ENCODE assay signal across 9 mouse cellular contexts in the genomic region with DNA sequence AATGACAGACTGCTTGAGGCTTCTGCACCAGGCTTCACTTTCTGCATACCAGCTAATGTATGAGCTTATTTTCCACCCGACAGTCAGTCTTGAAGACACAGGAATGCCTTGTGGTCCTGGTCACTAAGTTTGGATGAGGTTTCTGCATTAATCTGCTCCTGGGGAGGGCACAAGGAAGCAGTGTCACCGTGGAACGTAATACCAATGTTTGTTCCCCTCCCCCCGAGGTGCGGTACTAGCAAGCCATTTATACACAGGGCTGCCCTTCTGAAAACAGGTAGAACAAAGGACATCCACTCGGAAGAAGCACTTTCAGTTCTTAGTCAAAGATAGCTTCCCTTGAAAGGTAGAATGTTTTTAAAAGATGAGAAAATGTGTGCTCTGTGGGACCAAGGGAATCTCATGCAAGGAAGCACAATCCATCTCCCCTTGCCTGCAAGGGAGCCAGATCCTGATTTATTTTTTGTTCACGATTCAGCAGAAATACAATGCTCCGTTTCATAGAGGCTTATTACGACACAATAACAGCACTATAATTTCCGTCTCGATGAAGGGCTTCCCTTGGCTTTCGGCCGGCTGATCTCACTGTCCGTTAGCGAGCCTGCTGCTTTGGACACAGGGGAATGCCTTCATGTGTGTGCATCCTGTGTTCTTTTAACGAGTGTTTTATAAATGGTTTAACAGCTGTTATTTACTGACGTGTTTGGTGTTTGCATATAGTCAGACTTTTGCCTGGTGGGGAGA. TPM values are rescaled to one million over a fixed set of nuclear protein-coding genes. Genes with fewer than 3 reads are reported as not detected.
A peak's percentile ranks its signal among the peaks of the same experiment; 100 is the strongest.
DNase-seq lines count a peak whose midpoint lies in the region; ATAC-seq and TF ChIP-seq lines count a peak whose summit lies in the region.
"Had no signal": no experiment of that assay in that cellular context is flagged by ENCODE, and none has a peak within 500 bp of the region (broad histone marks: within the 10 kb centered on the region; RNA-seq: fewer than 3 reads in every experiment).

No protein-coding gene starts in this region.

- no peak for TF ChIP-seq EP300 in stomach, postnatal 0 days (optimal IDR thresholded peaks at IDR 0.05)

- H3K36me3 ChIP-seq in stomach, postnatal 0 days (ENCODE audit: control insufficient read depth, insufficient read depth, low read length): no peaks in the 10 kb centered on the region

- no peaks in the 10 kb centered on the region for H3K4me1 ChIP-seq in cerebellum, adult 2 months (ENCODE audit: control insufficient read depth, insufficient read depth, low read length)
- H3K4me1 ChIP-seq in stomach, postnatal 0 days (replicated peaks; ENCODE audit: control insufficient read depth, insufficient read depth): no peaks in the 10 kb centered on the region

- no peak for TF ChIP-seq POLR2A in cerebellum, adult 2 months (IDR thresholded peaks at IDR 0.05; ENCODE audit: borderline replicate concordance, insufficient read depth, low read length)

- 26% methylated on average over 17 of the region's 17 CpGs for WGBS in cerebellum, adult 2 months
- 40% methylated on average over 17 of the region's 17 CpGs for WGBS in stomach, postnatal 0 days

- peak overlapping the region; percentile 31 for H3K4me2 ChIP-seq in stomach, postnatal 0 days (replicated peaks; ENCODE audit: low read depth)

- H3K9me3 ChIP-seq in stomach, postnatal 0 days (ENCODE audit: control insufficient read depth, low read length): no peaks in the 10 kb centered on the region
- H3K9me3 ChIP-seq: megakaryocyte, embryonic 14.5 days had no signal

- no peak overlapping the region for H3K9ac ChIP-seq in stomach, postnatal 0 days (ENCODE audit: low read length)

- peak overlapping the region; percentile 67 for H3K4me3 ChIP-seq in cerebellum, adult 2 months (replicated peaks; ENCODE audit: insufficient read depth, low read depth, low read length)
- H3K4me3 ChIP-seq in layer of hippocampus, adult 2 months: peak overlapping the region; percentile 52
- 0 out of 2 replicates have a peak overlapping the region, but pooled peaks have one; percentile 15 for H3K4me3 ChIP-seq in stomach, postnatal 0 days (ENCODE audit: low read depth, low read length)
- H3K4me3 ChIP-seq: megakaryocyte, embryonic 14.5 days had no signal

- intact Hi-C loops in heart, postnatal 10 days (cut with DNase I): loop anchor here (5.0 kb wide), 2 partner anchors 101 to 194 kb away; partner anchors contain the start of gene Raph1

- no peaks in the 10 kb centered on the region for H3K27me3 ChIP-seq in cerebellum, adult 2 months (ENCODE audit: control insufficient read depth, insufficient read depth, low read length)
- no peaks in the 10 kb centered on the region for H3K27me3 ChIP-seq in stomach, postnatal 0 days (ENCODE audit: control insufficient read depth, insufficient read depth, low read length)

- ATAC-seq in stomach, postnatal 0 days (ENCODE audit: low FRiP score, low TSS enrichment): peak; percentile 77
- no peak for ATAC-seq in inflammation-experienced regulatory T-cells, adult 6 months

- no peak overlapping the region for H3K27ac ChIP-seq in cerebellum, adult 2 months (ENCODE audit: insufficient read depth, low read length)
- H3K27ac ChIP-seq in layer of hippocampus, adult 2 months: peak overlapping the region; percentile 78
- peak overlapping the region; percentile 56 for H3K27ac ChIP-seq in stomach, postnatal 0 days (replicated peaks)

- peak; percentile 15 to 17 for DNase-seq in cerebellum, adult 2 months
- no peak for DNase-seq in cerebellum, adult 11-12 months
- peak; percentile 26 to 30 for DNase-seq in cerebellum, postnatal 25 days
- peak; percentile 76 to 78 for DNase-seq in heart, postnatal 10 days
- peak; percentile 13 for DNase-seq in layer of hippocampus, adult 2 months (ENCODE audit: low spot score in 2 of 2)
- DNase-seq in lung, postnatal 14 days: peak; percentile 35
- DNase-seq in stomach, postnatal 0 days (ENCODE audit: low spot score): peak; percentile 68

- TF ChIP-seq CTCF in cerebellum, adult 2 months (IDR thresholded peaks at IDR 0.05; ENCODE audit: borderline replicate concordance, insufficient read depth, low read depth, low read length): no peak
- TF ChIP-seq CTCF in layer of hippocampus, adult 2 months (conservative IDR thresholded peaks at IDR 0.05): no peak
- no peak for TF ChIP-seq CTCF in stomach, postnatal 0 days (IDR thresholded peaks at IDR 0.05; ENCODE audit: low read depth)

RNA-seq across cellular contexts. Expression of gene Cd28, which starts 48.6 kb away (rescaled TPM):
- polyA plus RNA-seq in cerebellum, adult 2 months (2012; rRNA removed): 0.25 TPM in 2 replicates
- 1 to 10 TPM; 2.4 to 2.7 TPM for total RNA-seq in heart, postnatal 10 days (2021)
- total RNA-seq in layer of hippocampus, adult 2 months (2021): under 1 TPM; 0.15 to 0.17 TPM
- 0.06 and 0.18 TPM in 2 replicates for polyA plus RNA-seq in stomach, postnatal 0 days (2015; fragmentation: Nextera tagmentation; extraction: Ambion mirVana)
- 100 to 1,000 TPM; 248 to 316 (median 315) TPM for polyA plus RNA-seq in inflammation-experienced regulatory T-cells, adult 6 months (2017; shearing (Covaris generic))

Comparison
In these comparisons a context has a peak if more than half of its experiments do, and no peak if none do; other contexts are left out.
1. H3K4me3 ChIP-seq: peak in every context shown above with its lines; median percentile 67 in cerebellum, adult 2 months; 52 in layer of hippocampus, adult 2 months; 15 in stomach, postnatal 0 days.
2. RNA of gene Cd28, which starts 48.6 kb away (polyA plus RNA-seq): 248 to 316 TPM in inflammation-experienced regulatory T-cells, adult 6 months; 0.25 TPM in cerebellum, adult 2 months and 0.06 to 0.18 TPM in stomach, postnatal 0 days; every median in the first group is over 100 times any median in the second.